Mouse (Mus musculus): ENCODE data around the gene Epha2.

Gene Epha2

DNA sequence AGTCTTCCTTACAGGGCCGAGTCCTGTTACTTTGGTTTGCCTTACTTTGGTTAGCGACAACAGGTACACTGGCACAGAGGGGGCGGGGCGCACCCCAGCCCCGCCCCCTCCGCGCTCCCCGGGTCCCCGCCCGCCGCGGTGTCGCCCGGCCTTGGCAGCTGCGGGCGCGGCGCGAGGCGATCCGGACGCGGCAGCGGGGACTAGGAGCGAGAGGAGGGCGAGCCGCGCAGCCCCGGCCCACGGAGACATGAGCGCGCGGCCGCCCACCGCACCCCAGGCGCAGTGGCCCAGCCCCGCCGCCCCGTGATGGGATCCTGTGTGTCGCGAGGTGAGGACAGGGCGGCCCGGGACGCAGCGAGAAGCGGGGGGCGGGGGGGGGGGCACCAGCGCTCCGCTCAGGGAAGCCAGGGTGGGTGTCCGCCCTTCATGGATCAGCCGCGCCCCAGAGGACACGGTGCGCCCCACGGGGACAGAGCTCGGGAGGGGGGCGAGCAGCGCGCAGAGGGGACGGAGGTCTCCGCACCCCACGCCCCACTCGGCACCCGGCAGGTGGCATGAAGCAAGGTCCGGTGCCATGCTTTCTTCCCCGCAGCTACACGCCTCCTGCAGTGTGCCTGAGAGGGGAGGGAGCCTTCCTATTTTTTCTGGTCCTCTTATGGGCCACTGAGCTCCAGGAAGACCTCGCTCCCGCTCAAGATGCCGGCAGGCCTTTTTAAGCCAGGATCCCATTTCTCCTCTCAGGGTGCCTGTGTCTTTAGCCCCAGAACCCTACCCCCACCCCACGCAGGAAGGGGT, 67.2 kb downstream of the Epha2 start, which contains the start of gene Fam131c:
TSS of gene Fam131c (plus strand) at position 224 of the 795 bp plus-strand sequence.
- no peak for DNase-seq (ENCODE audit: low read depth, low spot score)

DNA sequence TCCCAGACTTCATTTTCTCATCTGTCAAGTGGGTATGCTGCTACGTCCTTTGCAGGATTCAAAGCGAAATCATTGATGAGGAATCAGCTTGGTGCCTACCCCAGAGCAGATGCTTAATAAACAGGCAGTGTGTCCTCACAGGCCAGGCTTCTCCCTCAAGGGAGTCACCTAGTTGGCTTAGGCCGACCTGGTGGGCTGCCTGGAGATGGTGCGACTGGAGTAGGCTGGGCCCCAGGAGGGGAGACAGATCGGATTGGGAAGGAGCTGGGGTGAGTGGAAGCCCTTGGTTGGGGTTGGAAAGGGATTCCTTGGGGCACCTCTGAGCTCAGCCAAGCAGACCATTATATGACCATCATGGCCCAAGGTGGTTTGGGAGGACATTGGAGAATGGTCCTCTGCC, 71.4 kb downstream of the Epha2 start:
- DNase-seq (ENCODE audit: low read depth, low spot score) = no peak

Measured in brain, embryonic 18.5 days (tissue).